In genomic region chr6:144689076-144689475, GRCm38 (mm10) we compare ENCODE assay signal across 20 mouse cellular contexts.
DNase-seq lines count a peak whose midpoint lies in the region; ATAC-seq and TF ChIP-seq lines count a peak whose summit lies in the region.
"Had no signal": no experiment of that assay in that cellular context is flagged by ENCODE, and none has a peak within 500 bp of the region (broad histone marks: within the 10 kb centered on the region; RNA-seq: fewer than 3 reads in every experiment).

No protein-coding gene starts in this region.

- CTCF ChIA-PET in Patski (lab: Charles Lee) = no interaction called here

- ATAC-seq in CD4-positive, CD25-positive, alpha-beta regulatory T cell, adult 4 months = peak; percentile 29
- peak; percentile 67 for ATAC-seq in Patski
- ATAC-seq in forebrain, embryonic 16.5 days = no peak
- ATAC-seq: forebrain, embryonic 15.5 days had no signal

- H3K4me1 ChIP-seq in forebrain, embryonic 16.5 days (replicated peaks; ENCODE audit: control insufficient read depth, insufficient read depth, low read length) = no peaks in the 10 kb centered on the region
- H3K4me1 ChIP-seq: embryonic facial prominence, embryonic 12.5 days; forebrain, embryonic 15.5 days; hindbrain, embryonic 15.5 days had no signal

- TF ChIP-seq CTCF in Patski (IDR thresholded peaks at IDR 0.05) = no peak

- DNase-seq in spleen, postnatal 36 days (ENCODE audit: low spot score in 2 of 2) = peak; percentile 45 to 46
- DNase-seq in spleen, postnatal 4 days (ENCODE audit: low spot score in 2 of 2) = no peak
- no peak for DNase-seq in Patski (ENCODE audit: low read depth, low spot score)
- DNase-seq in splenic B cell, adult 2 months (ENCODE audit: low read depth, low spot score) = peak; percentile 58
- no peak for DNase-seq in lung, postnatal 14 days
- no peak for DNase-seq in layer of hippocampus, adult 18-20 months (ENCODE audit: low spot score in 2 of 2)
- DNase-seq: adrenal gland, adult 8-10 months; adrenal gland, postnatal 36 days; cerebellum, adult 8-10 months; cerebellum, postnatal 14 days; gastrocnemius, postnatal 14 days; heart, postnatal 36 days; kidney, adult 11 months had no signal

- WGBS in forebrain, embryonic 16.5 days = 92% methylated on average over 3 of the region's 3 CpGs

- H3K9ac ChIP-seq in forebrain, embryonic 16.5 days (replicated peaks; ENCODE audit: low read depth, low read length) = no peak overlapping the region
- H3K9ac ChIP-seq: embryonic facial prominence, embryonic 12.5 days; forebrain, embryonic 15.5 days; heart, embryonic 13.5 days; hindbrain, embryonic 15.5 days had no signal

- POLR2A ChIA-PET in Patski (lab: Charles Lee) = no interaction called here

- H3K9me3 ChIP-seq in forebrain, embryonic 16.5 days (ENCODE audit: control insufficient read depth, low read length) = no peaks in the 10 kb centered on the region
- H3K9me3 ChIP-seq: embryonic facial prominence, embryonic 12.5 days; forebrain, embryonic 15.5 days; heart, embryonic 13.5 days; hindbrain, embryonic 15.5 days had no signal

- no peak overlapping the region for H3K4me2 ChIP-seq in forebrain, embryonic 16.5 days (ENCODE audit: low read length)
- H3K4me2 ChIP-seq: embryonic facial prominence, embryonic 12.5 days; forebrain, embryonic 15.5 days; heart, embryonic 13.5 days; hindbrain, embryonic 15.5 days had no signal

- no peak overlapping the region for H3K27ac ChIP-seq in forebrain, embryonic 16.5 days (ENCODE audit: low read length)
- H3K27ac ChIP-seq: embryonic facial prominence, embryonic 12.5 days; forebrain, embryonic 15.5 days; heart, embryonic 13.5 days; hindbrain, embryonic 15.5 days had no signal

- in situ Hi-C loops in Patski (cut with MboI; ENCODE audit: low pct_unique_long_range_greater_than_20kb) = no loop called here

- no peak overlapping the region for H3K4me3 ChIP-seq in forebrain, embryonic 16.5 days (replicated peaks; ENCODE audit: low read length)
- H3K4me3 ChIP-seq: embryonic facial prominence, embryonic 12.5 days; forebrain, embryonic 15.5 days; heart, embryonic 13.5 days; hindbrain, embryonic 15.5 days had no signal

- no peaks in the 10 kb centered on the region for H3K36me3 ChIP-seq in splenic B cell, adult 2 months (ENCODE audit: control insufficient read depth, insufficient read depth, low read length, poor library complexity, severe bottlenecking)
- H3K36me3 ChIP-seq in forebrain, embryonic 16.5 days (ENCODE audit: control insufficient read depth, insufficient read depth) = no peaks in the 10 kb centered on the region
- H3K36me3 ChIP-seq: embryonic facial prominence, embryonic 12.5 days; forebrain, embryonic 15.5 days; G1E; heart, embryonic 13.5 days; hindbrain, embryonic 15.5 days had no signal

- no peaks in the 10 kb centered on the region for H3K27me3 ChIP-seq in Patski
- peaks cover 1% of the 10 kb centered on the region; the same call in 1 of the 2 replicates for H3K27me3 ChIP-seq in splenic B cell, adult 2 months (ENCODE audit: control insufficient read depth, insufficient read depth, low read length, poor library complexity, severe bottlenecking)
- H3K27me3 ChIP-seq in forebrain, embryonic 16.5 days (replicated peaks; ENCODE audit: control insufficient read depth, insufficient read depth, low read length) = no peaks in the 10 kb centered on the region
- H3K27me3 ChIP-seq: embryonic facial prominence, embryonic 12.5 days; forebrain, embryonic 15.5 days; heart, embryonic 13.5 days; hindbrain, embryonic 15.5 days had no signal

Comparison
In these comparisons a context has a peak if more than half of its experiments do, and no peak if none do; other contexts are left out.
1. DNase-seq: peak in spleen, postnatal 36 days (2 of 2) and splenic B cell, adult 2 months (single experiment); none in spleen, postnatal 4 days (0 of 2), Patski (single experiment), lung, postnatal 14 days (single experiment) and layer of hippocampus, adult 18-20 months (0 of 2).